Mouse (Mus musculus): ENCODE results near the gene Olfr1042. TPM values are rescaled to one million over a fixed set of nuclear protein-coding genes. Genes with fewer than 3 reads are reported as not detected.
"Not testable (repeated sequence)": the region's sequence is repeated elsewhere in the genome, so short reads cannot be mapped to it uniquely, and the experiment has no call there.

The Olfr1042 gene
- total RNA-seq (2021) = not detected

- intact Hi-C loops (cut with DNase I) = no loop called here
- no peak for DNase-seq
These were observed at the start of gene Olfr1042 for GRCm38 (mm10) chr2:86161738-86162137. Olfr1042 (minus strand) TSS chr2:86161838.

GRCm38 (mm10) chr2:86202909-86203308, 41.3 kb upstream of the Olfr1042 start, which contains the start of gene Olfr1045:
Olfr1045 (minus strand) TSS chr2:86203009.
- intact Hi-C loops (cut with DNase I) = no loop called here
- no peak for DNase-seq

GRCm38 (mm10) chr2:86195863-86196262, 34.2 kb upstream of the Olfr1042 start:
- intact Hi-C loops (cut with DNase I) = no loop called here
- no peak for DNase-seq

- intact Hi-C loops (cut with DNase I) = no loop called here
These were observed 23.9 kb upstream of the Olfr1042 start, which contains the start of gene Olfr52 for GRCm38 (mm10) chr2:86185583-86185982. Olfr52 (minus strand) TSS chr2:86185683.

GRCm38 (mm10) chr2:86179950-86180349, 18.3 kb upstream of the Olfr1042 start:
- intact Hi-C loops (cut with DNase I) = no loop called here

More at GRCm38 (mm10) chr2:86185583-86185982, 23.9 kb upstream of the Olfr1042 start, which contains the start of gene Olfr52:
- no peak for DNase-seq

GRCm38 (mm10) chr2:86177720-86178119, 16.1 kb upstream of the Olfr1042 start, which contains the start of gene Olfr1044:
Olfr1044 (minus strand) TSS chr2:86177820.
- no peak for DNase-seq
- intact Hi-C loops (cut with DNase I) = no loop called here

More at GRCm38 (mm10) chr2:86179950-86180349, 18.3 kb upstream of the Olfr1042 start:
- DNase-seq = no peak

- DNase-seq; intact Hi-C loops (cut with DNase I): not testable (repeated sequence)
These were observed 13.8 kb upstream of the Olfr1042 start for GRCm38 (mm10) chr2:86175422-86175821.

GRCm38 (mm10) chr2:86167422-86167821, 5.8 kb upstream of the Olfr1042 start, which contains the start of gene Olfr1043:
Olfr1043 (minus strand) TSS chr2:86167522.
- DNase-seq = no peak
- intact Hi-C loops (cut with DNase I) = no loop called here

GRCm38 (mm10) chr2:86146632-86147031, 15.0 kb downstream of the Olfr1042 start, which contains the start of gene Olfr1040:
Olfr1040 (minus strand) TSS chr2:86146732.
- no peak for DNase-seq
- intact Hi-C loops (cut with DNase I) = no loop called here

GRCm38 (mm10) chr2:86135828-86136227, 25.8 kb downstream of the Olfr1042 start, which contains the start of gene Olfr1039:
Olfr1039 (minus strand) TSS chr2:86135928.
- intact Hi-C loops (cut with DNase I) = no loop called here

More at GRCm38 (mm10) chr2:86135828-86136227, 25.8 kb downstream of the Olfr1042 start, which contains the start of gene Olfr1039:
- no peak for DNase-seq

Other genes starting within 250 kb of the Olfr1042 start
- gene Olfr1025-ps1, start 246.6 kb downstream of the Olfr1042 start, total RNA-seq (2021) = not detected
- not detected for gene Olfr1026, start 240.3 kb downstream of the Olfr1042 start, total RNA-seq (2021)
- gene Olfr1028, start 211.4 kb downstream of the Olfr1042 start, total RNA-seq (2021) = not detected
- gene Olfr1029, start 187.9 kb downstream of the Olfr1042 start, total RNA-seq (2021) = not detected
- not detected for gene Olfr1030, start 182.6 kb downstream of the Olfr1042 start, total RNA-seq (2021)
- gene Olfr1031, start 171.5 kb downstream of the Olfr1042 start, total RNA-seq (2021) = not detected
- gene Olfr1032, start 156.3 kb downstream of the Olfr1042 start, total RNA-seq (2021) = not detected
- gene Olfr1033, start 141.2 kb downstream of the Olfr1042 start, total RNA-seq (2021) = 1 to 10 TPM; 1.2 to 8.1 TPM
- under 1 TPM; 0.10 to 0.17 TPM for gene Olfr1034, start 116.0 kb downstream of the Olfr1042 start, total RNA-seq (2021)
- gene Olfr1036, start 87.8 kb downstream of the Olfr1042 start, total RNA-seq (2021) = not detected
- not detected for gene Olfr1037, start 74.5 kb downstream of the Olfr1042 start, total RNA-seq (2021)
- gene Olfr1039, start 25.9 kb downstream of the Olfr1042 start, total RNA-seq (2021) = not detected
- gene Olfr1040, start 15.1 kb downstream of the Olfr1042 start, total RNA-seq (2021) = not detected
- not detected for gene Olfr1043, start 5.7 kb upstream of the Olfr1042 start, total RNA-seq (2021)
- not detected for gene Olfr1044, start 16.0 kb upstream of the Olfr1042 start, total RNA-seq (2021)
- not detected for gene Olfr52, start 23.8 kb upstream of the Olfr1042 start, total RNA-seq (2021)
- not detected for gene Olfr1045, start 41.2 kb upstream of the Olfr1042 start, total RNA-seq (2021)
- gene Olfr1046, start 57.5 kb upstream of the Olfr1042 start, total RNA-seq (2021) = not detected
- gene Olfr1047, start 69.6 kb upstream of the Olfr1042 start, total RNA-seq (2021) = not detected
- not detected for gene Olfr1048, start 78.5 kb upstream of the Olfr1042 start, total RNA-seq (2021)
- not detected for gene Olfr1049, start 96.5 kb upstream of the Olfr1042 start, total RNA-seq (2021)
- gene Olfr1051, start 117.2 kb upstream of the Olfr1042 start, total RNA-seq (2021) = not detected
- gene Olfr1052, start 130.6 kb upstream of the Olfr1042 start, total RNA-seq (2021) = not detected
- not detected for gene Olfr1053, start 153.4 kb upstream of the Olfr1042 start, total RNA-seq (2021)
- not detected for gene Olfr1054, start 173.6 kb upstream of the Olfr1042 start, total RNA-seq (2021)
- not detected for gene Olfr1055, start 188.4 kb upstream of the Olfr1042 start, total RNA-seq (2021)
- not detected for gene Olfr1056, start 200.6 kb upstream of the Olfr1042 start, total RNA-seq (2021)
- not detected for gene Olfr1057, start 216.6 kb upstream of the Olfr1042 start, total RNA-seq (2021)
- not detected for gene Olfr1058, start 226.7 kb upstream of the Olfr1042 start, total RNA-seq (2021)